Mouse (Mus musculus) embryonic facial prominence, embryonic 14.5 days (tissue): ENCODE measurements around the gene Pip5k1b. TPM values are rescaled to one million over a fixed set of nuclear protein-coding genes. Genes with fewer than 3 reads are reported as not detected.

ENCODE experiments used
- ATAC-seq: fragments of 200-750 bp; cut with Nextera tagmentation; 2 replicates; pipeline ENCODE4 v1.8.0; 2017; ENCODE audit warnings: low read depth, moderate number of reproducible peaks, moderate TSS enrichment
- DNase-seq: peaks from one replicate; pipeline ENCODE4 v3.0.0-alpha.2; 2015; ENCODE audit warnings: low spot score
- H3K27ac ChIP-seq: fragments of 300-500 bp; sonication (generic); replicated peaks from 2 replicates; pipeline ENCODE4 v1.5.1; 2014; ENCODE audit warnings: low read depth, mild to moderate bottlenecking, low read length, moderate library complexity
- H3K27me3 ChIP-seq: fragments of 300-500 bp; sonication (generic); replicated peaks from 2 replicates; pipeline ENCODE4 v1.6.1; 2014; ENCODE audit warnings: low read length; ENCODE audit not compliant: control insufficient read depth, insufficient read depth
- H3K36me3 ChIP-seq: fragments of 300-500 bp; sonication (generic); 2 replicates; pipeline ENCODE4 v1.6.1; 2014; ENCODE audit warnings: low read length, mixed read lengths; ENCODE audit not compliant: control insufficient read depth, insufficient read depth
- H3K4me1 ChIP-seq: fragments of 300-500 bp; sonication (generic); 2 replicates; pipeline ENCODE4 v1.6.1; 2014; ENCODE audit warnings: antibody characterized with exemption, low read length; ENCODE audit not compliant: control insufficient read depth, insufficient read depth
- H3K4me2 ChIP-seq: fragments of 300-500 bp; sonication (generic); 2 replicates; pipeline ENCODE4 v1.6.1; 2014; ENCODE audit warnings: low read depth, mild to moderate bottlenecking, low read length, moderate library complexity, mixed read lengths
- H3K4me3 ChIP-seq: fragments of 300-500 bp; sonication (generic); 2 replicates; pipeline ENCODE4 v1.5.1; 2014; ENCODE audit warnings: low read depth, mild to moderate bottlenecking, low read length
- H3K9ac ChIP-seq: fragments of 300-500 bp; sonication (generic); 2 replicates; pipeline ENCODE4 v1.6.1; 2014; ENCODE audit warnings: low read depth, mild to moderate bottlenecking, low read length, moderate library complexity, mixed read lengths
- H3K9me3 ChIP-seq: fragments of 300-500 bp; sonication (generic); 2 replicates; pipeline ENCODE4 v1.6.1; 2016; ENCODE audit warnings: low read length; ENCODE audit not compliant: control insufficient read depth
- WGBS: fragments of 180-500 bp; shearing (Covaris S2); extraction: QIAGEN DNeasy Blood & Tissue Kit; methylation state at CpG from one replicate; pipeline ENCODE4 v1.1.7; 2014; 5-methylcytosine and 5-hydroxymethylcytosine counted together
- polyA plus RNA-seq: library from polyadenylated mRNA; unstranded; fragments of >200 nt; fragmentation: Nextera tagmentation; extraction: Ambion mirVana; gene quantifications from 2 replicates; pipeline ENCODE4 v1.2.1, GENCODE M21; 2014

Pip5k1b gene
- polyA plus RNA-seq, 1 experiment from 2014 or later = 1.6 TPM

DNA sequence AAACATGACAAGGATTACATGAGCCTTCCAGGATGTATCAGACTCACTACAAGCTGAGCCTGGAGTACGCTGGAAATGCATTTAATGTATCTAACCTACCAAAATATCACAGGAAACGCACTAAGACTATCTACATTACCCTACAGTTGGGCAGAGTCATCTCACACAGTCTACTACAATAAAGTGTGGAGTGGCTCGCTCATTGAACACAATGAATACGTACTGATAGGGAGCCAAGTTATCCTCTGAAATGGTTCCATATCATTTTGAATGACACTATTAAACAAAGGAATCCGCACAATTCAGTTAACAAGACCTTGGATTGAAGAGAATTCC lies 28.1 kb downstream of the Pip5k1b start:
- DNase-seq = no peak
- Histone ChIP-seq H3K36me3 (no peaks in the 10 kb centered on the region), H3K4me2 (no peak overlapping the region), H3K9ac (no peak overlapping the region), H3K9me3 (no peaks in the 10 kb centered on the region), H3K27me3 (no peaks in the 10 kb centered on the region), H3K4me3 (no peak overlapping the region), H3K4me1 (no peaks in the 10 kb centered on the region), H3K27ac (no peak overlapping the region)
- ATAC-seq = no peak
- WGBS = 88% methylated on average over 5 of the region's 5 CpGs

DNA sequence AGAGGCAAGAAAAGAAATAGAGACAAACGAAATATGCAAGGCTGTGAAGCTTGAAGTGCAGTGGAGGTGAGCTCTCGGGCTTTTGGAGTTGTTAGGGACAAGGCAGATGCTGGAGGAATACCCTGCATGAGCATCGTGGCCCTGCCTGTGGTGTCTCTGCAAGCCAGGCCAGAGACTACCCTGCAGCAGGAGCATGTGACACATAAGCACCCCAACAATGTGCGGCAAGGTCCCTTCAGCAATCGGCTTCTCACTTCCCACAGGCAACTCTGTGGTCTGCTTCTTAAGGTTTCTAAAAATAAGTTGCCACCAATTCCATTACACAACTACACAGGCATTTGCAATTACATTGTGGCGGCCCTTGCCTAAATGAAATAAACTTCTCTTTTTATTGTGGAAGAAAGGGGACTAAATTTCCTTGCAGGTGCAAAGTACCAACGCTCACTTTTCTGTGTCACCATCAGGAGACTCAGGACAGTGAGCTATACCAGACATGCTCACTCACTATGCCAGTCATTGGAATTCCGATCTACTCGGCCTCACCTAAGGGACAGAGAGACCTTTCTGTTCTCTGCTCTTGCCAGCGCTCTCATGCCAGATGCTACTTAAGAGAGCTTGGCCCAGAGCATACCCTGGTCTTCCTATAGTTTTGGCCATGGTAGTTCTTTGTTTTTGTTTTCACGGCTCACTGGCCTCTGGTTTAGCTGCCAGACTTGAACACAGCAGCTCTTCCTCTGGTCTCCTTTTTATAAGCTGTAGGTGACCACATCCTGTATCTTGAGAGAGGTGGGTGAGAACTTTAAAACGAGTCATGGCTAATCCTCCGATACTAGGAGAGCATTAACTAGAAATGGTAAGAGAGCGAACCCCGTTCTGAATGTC lies 28.7 kb downstream of the Pip5k1b start:
- Histone ChIP-seq H3K9ac (no peak overlapping the region), H3K9me3 (no peaks in the 10 kb centered on the region), H3K27me3 (no peaks in the 10 kb centered on the region), H3K27ac (no peak overlapping the region), H3K4me2 (no peak overlapping the region), H3K4me1 (no peaks in the 10 kb centered on the region), H3K36me3 (no peaks in the 10 kb centered on the region), H3K4me3 (no peak overlapping the region)
- DNase-seq (no peak), ATAC-seq (no peak)
- 71% methylated on average over 15 of the region's 15 CpGs for WGBS

DNA sequence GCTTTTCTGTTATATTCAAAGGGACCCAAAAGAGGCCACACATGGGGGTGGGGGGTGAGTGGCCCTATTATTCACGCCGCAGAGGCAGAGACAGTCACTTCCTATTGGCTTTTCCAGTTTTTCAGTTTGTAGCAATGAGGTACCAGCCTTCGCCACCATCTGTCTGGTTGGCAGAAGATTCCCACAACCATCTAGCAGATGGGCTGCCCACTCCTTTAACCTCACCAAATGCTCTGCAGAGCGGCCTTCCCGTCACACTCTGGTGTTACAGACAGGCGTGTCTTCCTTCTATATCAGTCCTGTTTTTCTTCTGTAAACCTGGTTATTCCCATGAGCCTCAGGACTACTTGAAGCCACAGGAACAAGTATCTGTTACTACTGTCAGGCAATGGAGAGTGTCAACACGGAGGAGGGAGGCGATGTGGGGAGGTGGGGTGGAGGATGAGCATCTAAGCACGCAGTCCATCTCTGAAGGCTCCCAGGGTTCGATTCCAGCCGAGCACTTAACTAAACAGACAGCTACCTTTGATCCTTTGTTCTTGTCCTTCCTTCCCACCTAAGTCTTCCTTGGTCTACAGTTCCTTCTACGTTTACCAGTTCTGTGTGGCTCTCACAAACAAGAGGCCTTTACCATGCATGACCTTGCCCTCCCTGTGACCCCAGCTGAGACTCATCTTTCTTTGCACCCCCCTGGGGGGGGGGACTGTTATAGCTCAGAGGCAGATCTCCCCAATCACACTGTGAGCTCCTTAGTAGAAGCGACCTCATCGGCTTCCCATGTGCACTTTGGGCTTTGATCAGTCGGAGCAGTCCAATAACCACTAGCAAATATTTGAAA lies 32.0 kb downstream of the Pip5k1b start:
- no peaks in the 10 kb centered on the region for H3K9me3 ChIP-seq
- 72% methylated on average over 15 of the region's 15 CpGs for WGBS
- no peaks in the 10 kb centered on the region for H3K36me3 ChIP-seq
- DNase-seq (no peak), ATAC-seq (no peak)
- H3K4me3 ChIP-seq = no peak overlapping the region
- no peak overlapping the region for H3K27ac ChIP-seq
- no peaks in the 10 kb centered on the region for H3K4me1 ChIP-seq
- H3K9ac ChIP-seq = no peak overlapping the region
- no peak overlapping the region for H3K4me2 ChIP-seq
- no peaks in the 10 kb centered on the region for H3K27me3 ChIP-seq

GRCm38 (mm10) chr19:24521997-24522396 lies 33.7 kb downstream of the Pip5k1b start:
- Histone ChIP-seq H3K4me3 (no peak overlapping the region), H3K9me3 (no peaks in the 10 kb centered on the region), H3K4me1 (no peaks in the 10 kb centered on the region), H3K4me2 (no peak overlapping the region), H3K27ac (no peak overlapping the region), H3K36me3 (no peaks in the 10 kb centered on the region), H3K9ac (no peak overlapping the region), H3K27me3 (no peaks in the 10 kb centered on the region)
- DNase-seq (no peak), ATAC-seq (no peak)
- whole genome bisulfite sequencing = 83% methylated on average over 7 of the region's 7 CpGs

DNA sequence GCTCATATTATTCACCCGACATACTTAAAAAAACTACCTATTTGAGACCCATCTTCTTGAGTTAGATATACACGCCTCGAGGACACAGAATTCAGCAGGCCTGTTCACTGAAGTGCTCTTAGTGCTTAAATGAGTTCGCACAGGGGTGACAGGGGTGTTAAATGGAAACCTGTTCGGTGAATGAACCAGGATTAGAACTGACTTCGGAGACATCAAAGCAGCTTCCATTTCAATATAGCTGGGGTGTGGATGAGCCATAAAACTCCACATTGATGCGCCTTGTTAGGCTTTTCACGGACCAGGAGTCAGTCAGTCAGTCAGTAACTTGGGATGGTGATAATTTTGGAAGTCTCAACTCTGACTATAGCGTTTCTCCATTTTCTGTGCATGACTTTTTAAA lies 34.5 kb downstream of the Pip5k1b start:
- ATAC-seq (no peak), DNase-seq (no peak)
- 82% methylated on average over 9 of the region's 9 CpGs for WGBS
- no peak overlapping the region for H3K4me2 ChIP-seq
- H3K4me3 ChIP-seq = no peak overlapping the region
- no peaks in the 10 kb centered on the region for H3K9me3 ChIP-seq
- H3K27me3 ChIP-seq = no peaks in the 10 kb centered on the region
- H3K27ac ChIP-seq = no peak overlapping the region
- H3K36me3 ChIP-seq = no peaks in the 10 kb centered on the region
- no peak overlapping the region for H3K9ac ChIP-seq
- H3K4me1 ChIP-seq = no peaks in the 10 kb centered on the region

GRCm38 (mm10) chr19:24519732-24520409 lies 35.8 kb downstream of the Pip5k1b start:
- DNase-seq (no peak), ATAC-seq (no peak)
- Histone ChIP-seq H3K4me1 (no peaks in the 10 kb centered on the region), H3K9ac (no peak overlapping the region), H3K27me3 (no peaks in the 10 kb centered on the region), H3K27ac (no peak overlapping the region), H3K4me3 (no peak overlapping the region), H3K9me3 (no peaks in the 10 kb centered on the region), H3K36me3 (no peaks in the 10 kb centered on the region), H3K4me2 (no peak overlapping the region)
- WGBS = 85% methylated on average over 6 of the region's 6 CpGs

GRCm38 (mm10) chr19:24518384-24518783 lies 37.3 kb downstream of the Pip5k1b start:
- DNase-seq (no peak), ATAC-seq (no peak)
- H3K4me3 ChIP-seq = no peak overlapping the region
- no peak overlapping the region for H3K27ac ChIP-seq
- no peaks in the 10 kb centered on the region for H3K9me3 ChIP-seq
- H3K4me2 ChIP-seq = no peak overlapping the region
- no peak overlapping the region for H3K9ac ChIP-seq
- no peaks in the 10 kb centered on the region for H3K27me3 ChIP-seq
- H3K4me1 ChIP-seq = no peaks in the 10 kb centered on the region
- no peaks in the 10 kb centered on the region for H3K36me3 ChIP-seq

- no peaks in the 10 kb centered on the region for H3K27me3 ChIP-seq
- DNase-seq = no peak
- no peak overlapping the region for H3K9ac ChIP-seq
- no peak overlapping the region for H3K27ac ChIP-seq
- 83% methylated on average over 7 of the region's 7 CpGs for WGBS
- H3K4me1 ChIP-seq = no peaks in the 10 kb centered on the region
- H3K36me3 ChIP-seq = no peaks in the 10 kb centered on the region
- no peak overlapping the region for H3K4me2 ChIP-seq
- no peaks in the 10 kb centered on the region for H3K9me3 ChIP-seq
- ATAC-seq = no peak
- H3K4me3 ChIP-seq = no peak overlapping the region
Observed at GRCm38 (mm10) chr19:24517057-24517456, 38.6 kb downstream of the Pip5k1b start.
